Mouse (Mus musculus): Measurements from ENCODE around the gene Sf1. TPM values are rescaled to one million over a fixed set of nuclear protein-coding genes. Genes with fewer than 3 reads are reported as not detected.

The Sf1 gene
- total RNA-seq, 2 experiments from 2014 or later, result 185 to 186 TPM

Small RNA genes within 50 kb of the gene (microRNA-seq; reads per million reads assigned to microRNA genes)
- 5.0 to 5.4 reads per million in 2 experiments for gene Mir6989

Other genes starting within 250 kb of the Sf1 start
- 10 to 100 TPM; 23.7 to 24.7 TPM for gene Sac3d1, start 245.0 kb upstream of the Sf1 start, total RNA-seq (2021)
- gene Snx15, start 235.4 kb upstream of the Sf1 start, total RNA-seq (2021), result 10 to 100 TPM; 39.2 to 42.9 TPM
- gene Batf2, start 222.7 kb upstream of the Sf1 start, total RNA-seq (2021), result under 1 TPM in 1 of 2 experiments, not detected in 1; 0.33 TPM
- gene Arl2, start 222.1 kb upstream of the Sf1 start, total RNA-seq (2021), result 10 to 100 TPM; 61.2 to 69.7 TPM
- under 1 TPM; 0.27 to 0.40 TPM for gene Majin, start 179.3 kb upstream of the Sf1 start, total RNA-seq (2021)
- not detected for gene Gpha2, start 137.3 kb upstream of the Sf1 start, total RNA-seq (2021)
- 100 to 1,000 TPM; 187 to 194 TPM for gene Ppp2r5b, start 127.8 kb upstream of the Sf1 start, total RNA-seq (2021)
- 10 to 100 TPM; 37.8 to 38.5 TPM for gene Atg2a, start 122.0 kb upstream of the Sf1 start, total RNA-seq (2021)
- gene Ehd1, start 87.0 kb upstream of the Sf1 start, total RNA-seq (2021), result 10 to 100 TPM; 44.2 to 51.7 TPM
- gene Cdc42bpg, start 57.2 kb upstream of the Sf1 start, total RNA-seq (2021), result 1 to 10 TPM; 2.7 to 3.1 TPM
- gene Men1, start 28.7 kb upstream of the Sf1 start, total RNA-seq (2021), result 10 to 100 TPM; 64.9 to 70.7 TPM
- gene Map4k2, start 22.6 kb upstream of the Sf1 start, total RNA-seq (2021), result 10 to 100 TPM; 60.0 to 75.9 TPM
- gene Pygm, start 20.7 kb downstream of the Sf1 start, total RNA-seq (2021), result 10 to 100 TPM; 20.6 to 31.9 TPM
- gene Rasgrp2, start 35.6 kb downstream of the Sf1 start, total RNA-seq (2021), result 10 to 100 TPM; 83.3 to 87.2 TPM
- 100 to 1,000 TPM; 700 to 756 TPM for gene Nrxn2, start 55.0 kb downstream of the Sf1 start, total RNA-seq (2021)
- under 1 TPM; 0.20 to 0.44 TPM for gene Slc22a12, start 179.3 kb downstream of the Sf1 start, total RNA-seq (2021)